Mouse (Mus musculus) hindbrain, postnatal 0 days (tissue): Measurements from ENCODE around the gene Npm1. TPM values are rescaled to one million over a fixed set of nuclear protein-coding genes. Genes with fewer than 3 reads are reported as not detected.

Experiments used
- ATAC-seq: fragments of 200-750 bp; cut with Nextera tagmentation; 2 replicates; pipeline ENCODE4 v1.8.0; 2017; ENCODE audit warnings: mild to moderate bottlenecking, moderate TSS enrichment, moderate library complexity
- DNase-seq: peaks from one replicate; pipeline ENCODE4 v3.0.0-alpha.2; 2015; ENCODE audit warnings: low spot score
- H3K27ac ChIP-seq: fragments of 300-500 bp; sonication (generic); 2 replicates; pipeline ENCODE4 v1.5.1; 2014; ENCODE audit warnings: mild to moderate bottlenecking
- H3K27me3 ChIP-seq: fragments of 300-500 bp; sonication (generic); 2 replicates; pipeline ENCODE4 v1.6.1; 2014; ENCODE audit warnings: low read length, mixed read lengths; ENCODE audit not compliant: insufficient read depth
- H3K36me3 ChIP-seq: fragments of 300-500 bp; sonication (generic); 2 replicates; pipeline ENCODE4 v1.6.1; 2014; ENCODE audit warnings: low read length, mixed read lengths; ENCODE audit not compliant: insufficient read depth
- H3K4me1 ChIP-seq: fragments of 300-500 bp; sonication (generic); 2 replicates; pipeline ENCODE4 v1.6.1; 2014; ENCODE audit warnings: antibody characterized with exemption, low read length, mixed read lengths; ENCODE audit not compliant: insufficient read depth
- H3K4me2 ChIP-seq: fragments of 300-500 bp; sonication (generic); 2 replicates; pipeline ENCODE4 v1.6.1; 2014; ENCODE audit warnings: low read depth, mild to moderate bottlenecking, low read length, moderate library complexity, mixed read lengths
- H3K4me3 ChIP-seq: fragments of 300-500 bp; sonication (generic); 2 replicates; pipeline ENCODE4 v1.5.1; 2014; ENCODE audit warnings: low read length
- H3K9ac ChIP-seq: fragments of 300-500 bp; sonication (generic); replicated peaks from 2 replicates; pipeline ENCODE4 v1.6.1; 2014; ENCODE audit warnings: mild to moderate bottlenecking, low read length, moderate library complexity, mixed read lengths
- H3K9me3 ChIP-seq: fragments of 300-500 bp; sonication (generic); 2 replicates; pipeline ENCODE4 v1.6.1; 2016; ENCODE audit warnings: low read length, mixed read lengths
- CTCF ChIP-seq: IDR thresholded peaks from 2 replicates; pipeline ENCODE4 v1.5.1; 2016; ENCODE audit warnings: antibody characterized with exemption, control low read depth, low read depth
- WGBS: fragments of 180-500 bp; shearing (Covaris S2); extraction: QIAGEN DNeasy Blood & Tissue Kit; methylation state at CpG from one replicate; pipeline ENCODE4 v1.1.7; 2014; 5-methylcytosine and 5-hydroxymethylcytosine counted together
- polyA plus RNA-seq: library from polyadenylated mRNA; unstranded; fragments of >200 nt; fragmentation: Nextera tagmentation; extraction: Ambion mirVana; gene quantifications from 2 replicates; pipeline ENCODE4 v1.2.1, GENCODE M21; 2015
- total RNA-seq: library from RNA; depleted of rRNA; stranded (reverse); fragments of >200 nt; gene quantifications from 2 replicates; pipeline ENCODE4 v1.2.3, GENCODE M21; 2014

Gene Npm1
- total and polyA plus RNA-seq, 2 experiments from 2014 or later = 143 to 395 TPM

DNA sequence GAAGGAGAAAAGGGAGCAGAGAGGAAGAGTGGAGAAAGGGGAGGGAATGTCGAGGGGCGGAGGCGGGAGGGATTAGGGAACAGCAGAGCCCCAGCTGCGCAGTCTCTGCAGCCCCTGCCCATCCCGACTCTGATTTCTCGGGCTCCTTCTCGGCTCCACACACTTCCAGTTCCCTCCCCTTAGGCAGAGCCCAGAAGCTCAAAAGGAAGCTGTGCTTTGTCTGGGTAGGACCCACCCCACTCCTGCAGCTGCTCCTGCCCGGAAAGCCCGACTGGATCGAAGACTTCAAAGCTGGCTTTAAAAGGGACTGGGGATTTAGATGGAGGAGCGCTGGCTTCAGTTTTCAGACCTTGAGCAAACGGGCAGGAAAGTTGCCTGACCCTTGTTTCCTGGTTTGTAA, 30.7 kb upstream of the Npm1 start:
- Histone ChIP-seq H3K4me2 (no peak overlapping the region), H3K27me3 (peaks cover 49% of the 10 kb centered on the region), H3K9ac (no peak overlapping the region), H3K4me1 (no peaks in the 10 kb centered on the region), H3K4me3 (no peak overlapping the region), H3K36me3 (no peaks in the 10 kb centered on the region), H3K27ac (no peak overlapping the region), H3K9me3 (peaks cover 8% of the 10 kb centered on the region; the same call in 1 of the 2 replicates)
- DNase-seq = no peak
- no peak for TF ChIP-seq CTCF
- ATAC-seq = 0 out of 2 replicates have a peak, but pooled peaks have one; percentile 13
- WGBS = 3% methylated on average over 12 of the region's 12 CpGs

DNA sequence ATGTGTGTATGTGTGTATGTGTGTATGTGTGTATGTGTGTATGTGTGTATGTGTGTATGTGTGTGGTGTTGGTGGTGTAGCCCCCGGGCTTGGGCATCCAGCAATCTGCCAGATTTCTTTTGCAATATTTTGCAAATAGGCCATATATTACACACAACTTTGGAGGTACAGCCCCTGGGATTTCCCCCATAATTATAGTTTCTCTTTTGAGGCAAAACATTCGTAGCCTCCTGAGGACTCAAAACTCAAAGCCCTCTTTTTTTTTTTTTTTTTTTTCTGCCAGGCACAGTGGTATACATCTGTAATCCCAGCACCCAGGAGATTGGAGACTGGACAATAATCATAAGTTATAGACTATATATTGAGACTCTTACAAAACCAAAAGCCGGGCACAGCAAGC, 18.8 kb upstream of the Npm1 start:
- no peak overlapping the region for H3K4me2 ChIP-seq
- no peaks in the 10 kb centered on the region for H3K4me1 ChIP-seq
- H3K9ac ChIP-seq = no peak overlapping the region
- no peak overlapping the region for H3K4me3 ChIP-seq
- no peak for TF ChIP-seq CTCF
- H3K36me3 ChIP-seq = no peaks in the 10 kb centered on the region
- H3K27me3 ChIP-seq = 0 out of 2 replicates have a peak, but pooled peaks cover 3% of the 10 kb centered on the region
- no peak overlapping the region for H3K27ac ChIP-seq
- ATAC-seq (no peak), DNase-seq (no peak)
- WGBS = 90% methylated on average over 3 of the region's 3 CpGs
- H3K9me3 ChIP-seq = no peaks in the 10 kb centered on the region

DNA sequence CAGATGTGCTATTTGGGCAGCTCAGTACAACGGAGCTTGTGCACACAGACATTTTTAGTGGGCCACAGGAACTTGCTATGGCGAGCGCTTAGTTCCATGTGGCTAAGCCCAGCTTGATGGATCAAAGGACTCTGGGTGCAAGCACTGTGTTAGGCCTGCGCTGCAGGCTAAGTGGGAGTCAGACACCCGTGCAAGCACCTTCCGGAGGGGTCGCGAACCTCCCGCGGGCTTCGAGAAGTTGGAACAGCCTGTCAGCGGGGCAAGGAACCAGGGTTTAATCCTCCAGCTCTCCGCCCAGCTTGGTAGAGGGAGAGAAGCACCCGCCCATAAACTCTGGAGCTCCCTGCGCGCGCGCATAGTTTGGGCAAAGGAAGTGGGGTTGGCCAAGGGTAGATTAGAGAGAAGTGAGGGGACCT, 17.7 kb upstream of the Npm1 start:
- H3K9ac ChIP-seq = no peak overlapping the region
- 9% methylated on average over 18 of the region's 18 CpGs for WGBS
- DNase-seq = peak; percentile 37

DNA sequence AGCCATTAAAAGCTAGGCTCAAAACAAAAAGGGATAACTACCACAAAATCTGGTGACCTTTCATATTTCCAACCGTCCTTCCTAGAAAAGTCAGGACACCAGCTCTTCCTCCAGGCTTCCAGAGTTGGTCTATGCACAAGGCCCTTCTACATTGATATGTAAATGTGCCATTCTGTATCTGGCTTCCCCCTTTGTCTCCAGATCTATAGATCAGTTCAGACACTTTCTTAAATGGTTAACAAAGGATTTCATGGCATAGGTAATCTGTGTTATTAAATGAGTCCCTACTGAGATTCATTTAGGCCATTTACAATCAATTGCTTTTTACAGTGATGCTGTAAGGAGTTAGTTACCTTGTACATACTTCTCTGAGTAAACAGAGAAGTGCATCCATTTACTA, 16.8 kb upstream of the Npm1 start:
- no peaks in the 10 kb centered on the region for H3K4me1 ChIP-seq
- no peak for TF ChIP-seq CTCF
- no peaks in the 10 kb centered on the region for H3K9me3 ChIP-seq
- ATAC-seq = no peak
- H3K4me2 ChIP-seq = no peak overlapping the region
- no peak overlapping the region for H3K4me3 ChIP-seq
- no peak overlapping the region for H3K27ac ChIP-seq
- DNase-seq = no peak
- H3K27me3 ChIP-seq = 0 out of 2 replicates have a peak, but pooled peaks cover 3% of the 10 kb centered on the region
- H3K9ac ChIP-seq = no peak overlapping the region
- H3K36me3 ChIP-seq = no peaks in the 10 kb centered on the region
- WGBS = 18% methylated on average over 1 of the region's 1 CpGs

More for the DNA sequence above, 17.7 kb upstream of the Npm1 start:
- Histone ChIP-seq H3K4me1 (no peaks in the 10 kb centered on the region), H3K36me3 (no peaks in the 10 kb centered on the region), H3K9me3 (no peaks in the 10 kb centered on the region), H3K4me2 (peak overlapping the region; percentile 40), H3K27me3 (0 out of 2 replicates have a peak, but pooled peaks cover 3% of the 10 kb centered on the region), H3K27ac (no peak overlapping the region), H3K4me3 (peak overlapping the region; percentile 1; the same call in 1 of the 2 replicates)
- TF ChIP-seq CTCF = no peak
- ATAC-seq = peak; percentile 57; the same call in 1 of the 2 replicates

DNA sequence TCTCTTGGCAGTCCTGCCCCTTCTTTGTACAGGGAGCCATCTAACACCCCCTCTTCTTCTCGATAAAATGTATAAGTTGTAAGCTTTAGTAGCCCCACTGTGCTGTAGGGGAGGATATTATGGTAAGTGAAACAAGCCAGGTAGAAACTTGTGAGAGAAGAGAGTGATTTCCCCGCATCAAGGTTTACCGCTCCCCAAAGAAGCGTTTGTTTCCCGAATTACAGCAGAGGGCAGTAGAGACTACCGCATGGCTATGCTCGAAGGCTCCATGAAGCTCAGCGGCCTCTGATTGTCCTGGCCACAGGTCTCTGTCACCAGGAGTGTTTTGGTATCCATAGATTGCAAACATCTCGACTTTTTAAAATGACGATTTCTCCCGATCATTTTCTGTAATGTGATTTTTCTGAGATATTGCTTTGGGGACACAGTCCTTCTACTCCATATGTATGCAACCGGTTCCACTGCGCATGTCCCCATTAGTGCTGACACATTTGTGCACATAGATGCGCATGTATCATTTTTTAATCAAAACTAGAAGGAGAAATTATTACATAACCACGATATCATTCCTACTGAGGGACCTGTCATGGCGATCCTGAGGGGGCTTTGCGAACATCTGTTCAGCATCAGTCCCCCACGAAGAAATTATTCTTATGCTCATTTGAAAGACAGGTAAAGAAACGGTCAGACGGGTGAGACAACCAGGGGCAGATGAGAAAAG, 13.7 kb upstream of the Npm1 start:
- Histone ChIP-seq H3K4me2 (no peak overlapping the region), H3K9me3 (no peaks in the 10 kb centered on the region), H3K4me3 (no peak overlapping the region), H3K27me3 (no peaks in the 10 kb centered on the region), H3K36me3 (no peaks in the 10 kb centered on the region), H3K9ac (no peak overlapping the region), H3K4me1 (no peaks in the 10 kb centered on the region), H3K27ac (no peak overlapping the region)
- DNase-seq = peak; percentile 89
- 29% methylated on average over 20 of the region's 20 CpGs for WGBS
- ATAC-seq = peak; percentile 80
- peak; percentile 91 for TF ChIP-seq CTCF

DNA sequence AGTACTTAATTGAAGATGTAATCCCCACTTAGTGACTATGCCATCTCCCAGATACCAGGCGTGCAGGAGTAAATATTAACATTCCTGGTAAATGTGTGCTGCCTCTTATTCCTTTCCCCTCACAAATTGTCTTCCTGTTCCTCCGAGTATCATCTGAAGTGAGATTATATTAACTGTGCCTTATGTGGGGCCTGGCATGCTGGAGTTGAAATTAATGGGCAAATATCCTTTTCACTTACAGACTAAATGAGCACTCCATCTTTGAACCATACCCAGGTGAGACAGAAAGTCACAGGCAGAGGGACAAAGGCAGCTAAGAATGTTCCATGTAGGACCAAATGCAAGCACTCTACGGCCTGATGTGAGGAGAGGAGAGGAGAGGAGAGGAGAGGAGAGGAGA, 12.8 kb upstream of the Npm1 start:
- no peak for TF ChIP-seq CTCF
- no peak overlapping the region for H3K4me2 ChIP-seq
- no peak for DNase-seq
- no peak overlapping the region for H3K27ac ChIP-seq
- no peak overlapping the region for H3K9ac ChIP-seq
- ATAC-seq = peak; percentile 45; the same call in 1 of the 2 replicates
- no peaks in the 10 kb centered on the region for H3K36me3 ChIP-seq
- no peaks in the 10 kb centered on the region for H3K4me1 ChIP-seq
- H3K27me3 ChIP-seq = no peaks in the 10 kb centered on the region
- WGBS = 73% methylated on average over 2 of the region's 3 CpGs
- no peaks in the 10 kb centered on the region for H3K9me3 ChIP-seq
- H3K4me3 ChIP-seq = no peak overlapping the region

DNA sequence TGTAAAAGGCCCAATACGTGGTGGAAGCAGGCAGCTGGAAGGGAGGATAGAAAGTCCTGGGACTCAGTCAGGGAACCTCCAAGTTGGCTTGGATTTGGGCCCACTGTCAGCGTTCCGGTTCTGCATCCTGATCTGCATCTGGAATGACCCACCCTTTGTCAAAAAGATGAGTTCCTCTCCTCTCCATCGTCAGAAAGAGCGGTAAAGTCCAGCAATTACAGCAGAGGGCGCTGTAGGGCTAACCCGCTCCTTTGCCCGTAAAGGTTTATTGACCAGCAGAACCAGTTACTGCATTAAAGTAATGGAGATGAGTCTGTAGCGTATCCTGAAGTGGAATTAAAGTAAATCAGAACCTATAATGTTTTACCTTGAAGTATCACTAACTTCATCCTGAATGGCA, 7.5 kb upstream of the Npm1 start:
- ATAC-seq (no peak), DNase-seq (peak; percentile 59)
- Histone ChIP-seq H3K4me3 (no peak overlapping the region), H3K4me1 (no peaks in the 10 kb centered on the region), H3K36me3 (no peaks in the 10 kb centered on the region), H3K4me2 (no peak overlapping the region), H3K27ac (no peak overlapping the region), H3K9ac (no peak overlapping the region), H3K9me3 (no peaks in the 10 kb centered on the region), H3K27me3 (no peaks in the 10 kb centered on the region)
- peak; percentile 79 for TF ChIP-seq CTCF
- WGBS = 14% methylated on average over 9 of the region's 9 CpGs
